Mouse (Mus musculus) kidney, adult 2 months (tissue): ENCODE measurements at regions not wholly inside any gene's neighbourhood (a gene's known extent, or its start where the extent isn't known, plus 50 kb on each side); places are given as distances from the start of the nearest gene placed in this dataset.

Experiments
- DNase-seq: peaks from one replicate; pipeline ENCODE4 v3.0.0; 2021
- H3K27ac ChIP-seq: fragments of 200-500 bp; 2 replicates; pipeline ENCODE4 v1.5.1; 2012; ENCODE audit warnings: low read depth, low read length, control low read depth, inconsistent platforms; ENCODE audit not compliant: insufficient read depth
- H3K27me3 ChIP-seq: fragments of 200-500 bp; replicated peaks from 2 replicates; pipeline ENCODE4 v1.6.1; 2012; ENCODE audit warnings: mild to moderate bottlenecking, moderate library complexity, low read length, inconsistent platforms; ENCODE audit not compliant: control insufficient read depth, insufficient read depth
- H3K36me3 ChIP-seq: fragments of 200-500 bp; 2 replicates; pipeline ENCODE4 v1.6.1; 2012; ENCODE audit warnings: mild to moderate bottlenecking, moderate library complexity, low read length, inconsistent platforms; ENCODE audit not compliant: control insufficient read depth, insufficient read depth
- H3K4me1 ChIP-seq: fragments of 200-500 bp; 2 replicates; pipeline ENCODE4 v1.6.1; 2011; ENCODE audit warnings: low read length; ENCODE audit not compliant: control insufficient read depth, insufficient read depth
- H3K4me3 ChIP-seq: fragments of 200-500 bp; 2 replicates; pipeline ENCODE4 v1.5.1; 2011; ENCODE audit warnings: mild to moderate bottlenecking, low read depth, low read length, control low read depth; ENCODE audit not compliant: insufficient read depth
- CTCF ChIP-seq: fragments of 200-500 bp; conservative IDR thresholded peaks from 2 replicates; pipeline ENCODE4 v1.5.1; 2011; ENCODE audit warnings: low read depth, mild to moderate bottlenecking, control low read depth, low read length, moderate library complexity, mixed read lengths; ENCODE audit not compliant: insufficient read depth, insufficient read length
- POLR2A ChIP-seq: fragments of 200-500 bp; IDR thresholded peaks from one replicate; pipeline ENCODE4 v1.6.1; 2011; ENCODE audit warnings: low read depth, low read length, control low read depth
- WGBS: fragments of 180-500 bp; shearing (Covaris S2); methylation state at CpG from one replicate; pipeline ENCODE4 v1.1.7; 2018; 5-methylcytosine and 5-hydroxymethylcytosine counted together

- no peak for DNase-seq
- no peak overlapping the region for H3K27ac ChIP-seq
- H3K4me1 ChIP-seq, result no peaks in the 10 kb centered on the region
- H3K4me3 ChIP-seq, result no peak overlapping the region
- H3K27me3 ChIP-seq, result no peaks in the 10 kb centered on the region
- 76% methylated on average over 1 of the region's 1 CpGs for WGBS
- no peak for TF ChIP-seq CTCF
- no peaks in the 10 kb centered on the region for H3K36me3 ChIP-seq
Observed at GRCm38 (mm10) chr1:137262806-137263370, 302.6 kb upstream of the Nr5a2 start.

- H3K36me3 ChIP-seq, result no peaks in the 10 kb centered on the region
- no peak overlapping the region for H3K27ac ChIP-seq
- H3K4me3 ChIP-seq, result no peak overlapping the region
- H3K27me3 ChIP-seq, result no peaks in the 10 kb centered on the region
- H3K4me1 ChIP-seq, result no peaks in the 10 kb centered on the region
- WGBS, result 61% methylated on average over 5 of the region's 5 CpGs
- no peak for DNase-seq
- TF ChIP-seq CTCF, result no peak
- TF ChIP-seq POLR2A, result no peak
Observed at GRCm38 (mm10) chr1:137262121-137262525, 301.9 kb upstream of the Nr5a2 start.

GRCm38 (mm10) chr1:137256294-137256693 is 296.0 kb upstream of the Nr5a2 start:
- no peak for DNase-seq
- no peaks in the 10 kb centered on the region for H3K36me3 ChIP-seq
- H3K4me3 ChIP-seq, result no peak overlapping the region
- no peaks in the 10 kb centered on the region for H3K27me3 ChIP-seq
- no peak for TF ChIP-seq POLR2A
- TF ChIP-seq CTCF, result no peak
- no peak overlapping the region for H3K27ac ChIP-seq
- 88% methylated on average over 3 of the region's 3 CpGs for WGBS
- H3K4me1 ChIP-seq, result no peaks in the 10 kb centered on the region

GRCm38 (mm10) chr1:137255041-137255440 is 294.8 kb upstream of the Nr5a2 start:
- Histone ChIP-seq H3K27ac (no peak overlapping the region), H3K36me3 (no peaks in the 10 kb centered on the region), H3K4me3 (no peak overlapping the region), H3K4me1 (no peaks in the 10 kb centered on the region), H3K27me3 (no peaks in the 10 kb centered on the region)
- no peak for DNase-seq
- TF ChIP-seq POLR2A (no peak), CTCF (no peak)

DNA sequence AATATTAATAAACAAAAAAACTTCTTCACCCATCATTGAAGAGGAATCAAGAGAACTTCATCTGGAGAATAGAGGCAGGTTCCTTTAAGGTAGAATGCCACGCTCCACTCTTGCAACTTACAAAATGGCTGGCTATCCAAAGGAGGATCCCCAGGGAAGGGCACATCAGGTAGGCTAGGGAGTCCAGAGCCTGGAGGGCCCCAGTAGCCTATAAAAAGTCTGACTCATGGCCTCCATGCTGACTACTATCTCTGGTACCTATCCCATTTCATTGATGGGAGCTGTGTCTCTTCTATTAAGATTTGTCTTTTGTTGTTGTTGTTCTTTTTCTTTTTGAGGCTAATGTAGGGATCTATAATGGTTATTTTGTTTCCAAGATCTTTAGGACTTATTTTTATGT is 294.4 kb upstream of the Nr5a2 start:
- no peak overlapping the region for H3K27ac ChIP-seq
- no peaks in the 10 kb centered on the region for H3K36me3 ChIP-seq
- no peaks in the 10 kb centered on the region for H3K27me3 ChIP-seq
- H3K4me1 ChIP-seq, result no peaks in the 10 kb centered on the region
- no peak for DNase-seq
- WGBS, result 96% methylated on average over 1 of the region's 1 CpGs
- TF ChIP-seq CTCF (no peak), POLR2A (no peak)
- no peak overlapping the region for H3K4me3 ChIP-seq

DNA sequence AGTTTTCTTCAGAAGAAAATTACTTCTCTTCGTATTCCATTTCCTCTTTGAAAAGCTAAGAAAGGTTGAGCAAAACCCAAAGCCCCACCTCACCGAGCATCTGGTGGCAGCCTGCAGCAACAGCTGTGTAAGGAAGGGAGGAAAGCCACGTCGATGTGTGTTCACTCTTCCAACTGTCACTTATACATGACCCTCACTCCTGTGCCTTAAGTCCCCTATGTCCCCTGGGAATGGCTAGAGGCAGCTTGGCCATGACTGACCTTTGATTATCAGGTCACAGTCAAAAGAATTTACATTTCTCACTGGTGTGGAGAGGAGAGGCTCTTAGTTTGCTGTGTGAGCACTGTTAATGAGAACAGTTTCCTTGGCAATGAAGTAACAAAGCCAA is 266.8 kb upstream of the Nr5a2 start:
- Histone ChIP-seq H3K36me3 (no peaks in the 10 kb centered on the region), H3K4me1 (no peaks in the 10 kb centered on the region), H3K27me3 (no peaks in the 10 kb centered on the region), H3K27ac (no peak overlapping the region), H3K4me3 (no peak overlapping the region)
- no peak for DNase-seq
- TF ChIP-seq POLR2A, result no peak
- TF ChIP-seq CTCF, result no peak
- WGBS, result 70% methylated on average over 4 of the region's 4 CpGs

GRCm38 (mm10) chr1:137226479-137227097 is 266.3 kb upstream of the Nr5a2 start:
- Histone ChIP-seq H3K4me3 (no peak overlapping the region), H3K4me1 (0 out of 2 replicates have a peak, but pooled peaks cover 1% of the 10 kb centered on the region), H3K27ac (no peak overlapping the region), H3K36me3 (no peaks in the 10 kb centered on the region), H3K27me3 (no peaks in the 10 kb centered on the region)
- TF ChIP-seq CTCF (peak; percentile 37; the same call in 1 of the 2 replicates), POLR2A (no peak)
- 83% methylated on average over 6 of the region's 6 CpGs for WGBS
- peak; percentile 6 for DNase-seq

DNA sequence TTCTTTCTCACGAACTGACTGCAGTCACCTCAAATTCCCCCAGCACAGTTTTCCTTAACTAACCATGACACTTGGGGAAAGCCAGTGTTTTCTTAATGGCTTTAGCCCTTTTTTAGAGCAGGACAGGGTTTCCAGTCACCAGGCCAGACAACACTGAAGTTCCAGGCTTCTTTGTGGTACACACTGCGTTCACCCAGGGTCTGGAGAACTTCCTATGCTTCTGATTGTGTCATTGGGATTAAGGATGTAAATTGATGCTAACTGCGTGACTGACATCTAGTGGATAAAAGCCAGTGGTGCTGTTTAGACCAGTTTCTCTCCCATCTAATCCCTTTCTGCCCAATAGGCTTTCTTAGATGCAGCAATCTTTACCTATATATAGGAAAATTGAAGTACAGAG is 265.2 kb upstream of the Nr5a2 start:
- Histone ChIP-seq H3K27me3 (no peaks in the 10 kb centered on the region), H3K27ac (no peak overlapping the region), H3K4me3 (no peak overlapping the region), H3K36me3 (no peaks in the 10 kb centered on the region), H3K4me1 (0 out of 2 replicates have a peak, but pooled peaks cover 2% of the 10 kb centered on the region)
- peak; percentile 31 for DNase-seq
- 30% methylated on average over 3 of the region's 3 CpGs for WGBS
- TF ChIP-seq CTCF (peak; percentile 46), POLR2A (no peak)
